Mouse (Mus musculus): ENCODE results near the gene Vmn1r224. TPM values are rescaled to one million over a fixed set of nuclear protein-coding genes. Genes with fewer than 3 reads are reported as not detected.

Vmn1r224 gene
- not detected for total RNA-seq (2021)
- long read RNA-seq, experiment 1, result 0 reads
- long read RNA-seq, experiment 2, result 0 reads

GRCm38 (mm10) chr17:20413846-20414245 is at the start of gene Vmn1r224:
Gene Vmn1r224, plus strand, starts transcription at chr17:20414146.
- DNase-seq (ENCODE audit: low spot score in 2 of 2), result no peak
- TF ChIP-seq CTCF (conservative IDR thresholded peaks at IDR 0.05), result no peak
- no peak within 1 kb of the TSS for H3K4me3 ChIP-seq
- no peak within 1 kb of the TSS for H3K27ac ChIP-seq

- DNase-seq (ENCODE audit: low spot score in 2 of 2), result no peak
- Histone ChIP-seq H3K4me3 (no peak overlapping the region), H3K27ac (no peak overlapping the region)
- TF ChIP-seq CTCF (conservative IDR thresholded peaks at IDR 0.05), result no peak
Measured at GRCm38 (mm10) chr17:20399105-20399504, 14.8 kb upstream of the Vmn1r224 start.

- DNase-seq (ENCODE audit: low spot score in 2 of 2), result no peak
- Histone ChIP-seq H3K27ac (no peak overlapping the region), H3K4me3 (no peak overlapping the region)
- TF ChIP-seq CTCF (conservative IDR thresholded peaks at IDR 0.05), result no peak
Measured at GRCm38 (mm10) chr17:20439263-20439662, 25.3 kb downstream of the Vmn1r224 start.

- Histone ChIP-seq H3K4me3 (no peak overlapping the region), H3K27ac (no peak overlapping the region)
- no peak for DNase-seq (ENCODE audit: low spot score in 2 of 2)
- no peak for TF ChIP-seq CTCF (conservative IDR thresholded peaks at IDR 0.05)
Measured at GRCm38 (mm10) chr17:20473311-20473710, 59.4 kb downstream of the Vmn1r224 start.

Other genes with a start within 250 kb of the Vmn1r224 start
- not detected for gene Fpr-rs6, start 231.0 kb upstream of the Vmn1r224 start, total RNA-seq (2021)
- gene Vmn2r105, start 179.1 kb upstream of the Vmn1r224 start, total RNA-seq (2021), result not detected
- gene Vmn2r106, start 128.6 kb upstream of the Vmn1r224 start, total RNA-seq (2021), result not detected
- not detected for gene Vmn2r107, start 68.9 kb upstream of the Vmn1r224 start, total RNA-seq (2021)
- gene Vmn2r108, start 67.2 kb downstream of the Vmn1r224 start, total RNA-seq (2021), result under 1 TPM in 1 of 2 experiments, not detected in 1; 0.05 TPM
- not detected for gene Vmn1r225, start 84.0 kb downstream of the Vmn1r224 start, total RNA-seq (2021)
- gene Vmn2r109, start 150.6 kb downstream of the Vmn1r224 start, total RNA-seq (2021), result not detected
- gene Vmn2r110, start 182.3 kb downstream of the Vmn1r224 start, total RNA-seq (2021), result not detected
- gene Fpr-rs3, start 210.7 kb downstream of the Vmn1r224 start, total RNA-seq (2021), result not detected

Measured in layer of hippocampus, adult 2 months (tissue).